ENCODE assay signal across 12 mouse cellular contexts in genomic region chr15:88814411-88815047, GRCm38 (mm10). TPM values are rescaled to one million over a fixed set of nuclear protein-coding genes. Genes with fewer than 3 reads are reported as not detected.
A peak's percentile ranks its signal among the peaks of the same experiment; 100 is the strongest.
DNase-seq lines count a peak whose midpoint lies in the region; ATAC-seq and TF ChIP-seq lines count a peak whose summit lies in the region.
"Had no signal": no experiment of that assay in that cellular context is flagged by ENCODE, and none has a peak within 500 bp of the region (broad histone marks: within the 10 kb centered on the region; RNA-seq: fewer than 3 reads in every experiment).

No protein-coding gene starts in this region.

- no peak overlapping the region for H3K9ac ChIP-seq in liver, embryonic 13.5 days
- H3K9ac ChIP-seq in liver, embryonic 12.5 days, result no peak overlapping the region
- H3K9ac ChIP-seq in MEL (ENCODE audit: control insufficient read depth, low read depth, low read length, poor library complexity, severe bottlenecking), result no peak overlapping the region
- H3K9ac ChIP-seq: heart, embryonic 15.5 days; midbrain, embryonic 15.5 days had no signal

- peak; percentile 29 for DNase-seq in embryo, embryonic 10.5 days (ENCODE audit: low spot score)
- no peak for DNase-seq in embryo, embryonic 11 days
- no peak for DNase-seq in liver, embryonic 13.5 days
- peak; percentile 42 for DNase-seq in 3T3-L1 (ENCODE audit: low read depth, low spot score)
- peak; percentile 71 for DNase-seq in MEL (ENCODE audit: low read depth, low spot score)
- no peak for DNase-seq in cerebellum, postnatal 14 days
- no peak for DNase-seq in limb, embryonic 10.5 days (ENCODE audit: low spot score)
- DNase-seq: kidney, adult 18-20 months had no signal

- no peak for TF ChIP-seq EP300 in MEL (IDR thresholded peaks at IDR 0.05; ENCODE audit: low read depth in 1 of 2, low read length in 2 of 2)

- whole genome bisulfite sequencing in liver, embryonic 13.5 days (ENCODE audit: insufficient replicate concordance), result 87% methylated on average over 11 of the region's 11 CpGs
- 90% methylated on average over 11 of the region's 11 CpGs for WGBS in liver, embryonic 12.5 days (ENCODE audit: insufficient replicate concordance)
- 96% methylated on average over 11 of the region's 11 CpGs for WGBS in limb, embryonic 10.5 days

- TF ChIP-seq POLR2A in MEL (IDR thresholded peaks at IDR 0.05; ENCODE audit: control insufficient read depth in 1 of 2, insufficient read depth in 1 of 2, low read depth in 1 of 2, low read length in 2 of 2, poor library complexity in 1 of 2), result no peak

- H3K4me2 ChIP-seq in liver, embryonic 13.5 days, result no peak overlapping the region
- no peak overlapping the region for H3K4me2 ChIP-seq in liver, embryonic 12.5 days
- H3K4me2 ChIP-seq: heart, embryonic 15.5 days; midbrain, embryonic 15.5 days had no signal

- 0 out of 2 replicates have a peak overlapping the region, but pooled peaks have one; percentile 23 for H3K27ac ChIP-seq in liver, embryonic 13.5 days
- H3K27ac ChIP-seq in liver, embryonic 12.5 days, result no peak overlapping the region
- H3K27ac ChIP-seq in MEL (ENCODE audit: control insufficient read depth, low read depth, low read length), result no peak overlapping the region
- no peak overlapping the region for H3K27ac ChIP-seq in limb, embryonic 10.5 days
- H3K27ac ChIP-seq: heart, embryonic 15.5 days; midbrain, embryonic 15.5 days had no signal

- H3K79me2 ChIP-seq in MEL (ENCODE audit: control insufficient read depth, insufficient read depth, low read length, poor library complexity), result peaks cover 5% of the 10 kb centered on the region

- no peak overlapping the region for H3K4me3 ChIP-seq in liver, embryonic 13.5 days (replicated peaks)
- no peak overlapping the region for H3K4me3 ChIP-seq in liver, embryonic 12.5 days
- H3K4me3 ChIP-seq in MEL (ENCODE audit: control insufficient read depth in 1 of 2, insufficient read depth in 1 of 2, low read depth in 2 of 2, low read length in 2 of 2), result no peak overlapping the region
- H3K4me3 ChIP-seq in limb, embryonic 10.5 days, result no peak overlapping the region
- H3K4me3 ChIP-seq: heart, embryonic 15.5 days; midbrain, embryonic 15.5 days had no signal

- H3K27me3 ChIP-seq in liver, embryonic 13.5 days, result no peaks in the 10 kb centered on the region
- no peaks in the 10 kb centered on the region for H3K27me3 ChIP-seq in liver, embryonic 12.5 days (replicated peaks)
- H3K27me3 ChIP-seq in MEL (ENCODE audit: control insufficient read depth in 1 of 2, insufficient read depth in 2 of 2, low read length in 2 of 2), result no peaks in the 10 kb centered on the region
- no peaks in the 10 kb centered on the region for H3K27me3 ChIP-seq in limb, embryonic 10.5 days (ENCODE audit: low read depth, poor library complexity, severe bottlenecking)
- H3K27me3 ChIP-seq: heart, embryonic 15.5 days; midbrain, embryonic 15.5 days had no signal

- no peaks in the 10 kb centered on the region for H3K9me3 ChIP-seq in liver, embryonic 13.5 days (replicated peaks)
- no peaks in the 10 kb centered on the region for H3K9me3 ChIP-seq in liver, embryonic 12.5 days (replicated peaks)
- no peaks in the 10 kb centered on the region for H3K9me3 ChIP-seq in MEL (replicated peaks; ENCODE audit: insufficient read depth, low read length)
- no peaks in the 10 kb centered on the region for H3K9me3 ChIP-seq in limb, embryonic 10.5 days (replicated peaks)
- H3K9me3 ChIP-seq: G1E; heart, embryonic 15.5 days; midbrain, embryonic 15.5 days had no signal

- no peak for ATAC-seq in liver, embryonic 13.5 days (ENCODE audit: low read depth)
- no peak for ATAC-seq in liver, embryonic 12.5 days
- ATAC-seq: midbrain, embryonic 15.5 days had no signal

- peak; percentile 42 to 60 (median 43) for TF ChIP-seq CTCF in MEL (IDR thresholded peaks at IDR 0.05 in 2 of 3, conservative IDR thresholded peaks at IDR 0.05 in 1 of 3; ENCODE audit: control insufficient read depth in 1 of 3, insufficient read depth in 1 of 3, low read depth in 2 of 3, low read length in 3 of 3, poor library complexity in 1 of 3, severe bottlenecking in 1 of 3)

- peaks cover 17% of the 10 kb centered on the region for H3K4me1 ChIP-seq in liver, embryonic 13.5 days (replicated peaks)
- peaks cover 14% of the 10 kb centered on the region for H3K4me1 ChIP-seq in liver, embryonic 12.5 days
- H3K4me1 ChIP-seq in MEL (ENCODE audit: control insufficient read depth in 1 of 2, insufficient read depth in 2 of 2, low read length in 2 of 2), result peaks cover 0 to 6% of the 10 kb centered on the region in 2 experiments; a peak in 1 of 4 replicates
- H3K4me1 ChIP-seq in limb, embryonic 10.5 days, result peaks cover 5% of the 10 kb centered on the region

- peak; percentile 60 for TF ChIP-seq RAD21 in MEL (IDR thresholded peaks at IDR 0.05; ENCODE audit: low read depth, low read length)

- H3K36me3 ChIP-seq in liver, embryonic 13.5 days, result peaks cover 40% of the 10 kb centered on the region
- H3K36me3 ChIP-seq in liver, embryonic 12.5 days, result peaks cover 61% of the 10 kb centered on the region
- H3K36me3 ChIP-seq in MEL (ENCODE audit: control insufficient read depth in 1 of 2, insufficient read depth in 2 of 2, low read length in 2 of 2), result peaks cover 0 to 5% of the 10 kb centered on the region in 2 experiments; a peak in 3 of 4 replicates
- H3K36me3 ChIP-seq in limb, embryonic 10.5 days, result peaks cover 65% of the 10 kb centered on the region
- H3K36me3 ChIP-seq: midbrain, embryonic 15.5 days had no signal

TF ChIP-seq in MEL, 35 proteins besides CTCF, POLR2A, EP300 and RAD21:
- no peak for TF ChIP-seq POLR2AphosphoS2 (IDR thresholded peaks at IDR 0.05; ENCODE audit: low read length)
- no peak for TF ChIP-seq MYC (IDR thresholded peaks at IDR 0.05; ENCODE audit: low read depth, low read length)
- peak; percentile 58 for TF ChIP-seq SMC3 (IDR thresholded peaks at IDR 0.05; ENCODE audit: low read depth, low read length)

RNA-seq across cellular contexts. Expression of gene Alg12, which starts 4.6 kb away (rescaled TPM):
- polyA plus RNA-seq in liver, embryonic 13.5 days (2015; fragmentation: Nextera tagmentation; extraction: Ambion mirVana), result 5.6 and 6.3 TPM in 2 replicates
- 6.9 and 7.6 TPM in 2 replicates for polyA plus RNA-seq in liver, embryonic 12.5 days (2016; fragmentation: Nextera tagmentation; extraction: Ambion mirVana)
- total RNA-seq in MEL (2012; rRNA removed), result 12.3 and 13.7 TPM in 2 replicates
- 10 to 100 TPM in 1 of 2 experiments, not detected in 1; 18.6 TPM for polyA plus RNA-seq in MEL (2012; ENCODE audit: insufficient read depth in 1 of 2, insufficient read length in 2 of 2, low read depth in 1 of 2, low replicate concordance in 2 of 2, missing spikeins in 1 of 2)
- polyA plus RNA-seq in limb, embryonic 10.5 days (2016; fragmentation: Nextera tagmentation; extraction: Ambion mirVana), result 10.8 and 12.3 TPM in 2 replicates

RNA-seq across cellular contexts. Expression of gene Creld2, which starts 4.9 kb away (rescaled TPM):
- 49.6 and 55.4 TPM in 2 replicates for polyA plus RNA-seq in liver, embryonic 13.5 days (2015; fragmentation: Nextera tagmentation; extraction: Ambion mirVana)
- polyA plus RNA-seq in liver, embryonic 12.5 days (2016; fragmentation: Nextera tagmentation; extraction: Ambion mirVana), result 61.1 and 68.6 TPM in 2 replicates
- 121 and 188 TPM in 2 replicates for total RNA-seq in MEL (2012; rRNA removed)
- 100 to 1,000 TPM in 1 of 2 experiments, not detected in 1; 118 TPM for polyA plus RNA-seq in MEL (2012; ENCODE audit: insufficient read depth in 1 of 2, insufficient read length in 2 of 2, low read depth in 1 of 2, low replicate concordance in 2 of 2, missing spikeins in 1 of 2)
- 98.5 and 99.0 TPM in 2 replicates for polyA plus RNA-seq in limb, embryonic 10.5 days (2016; fragmentation: Nextera tagmentation; extraction: Ambion mirVana)

RNA-seq across cellular contexts. Expression of gene Pim3, which starts 47.5 kb away (rescaled TPM):
- polyA plus RNA-seq in liver, embryonic 13.5 days (2015; fragmentation: Nextera tagmentation; extraction: Ambion mirVana), result 13.8 and 15.1 TPM in 2 replicates
- polyA plus RNA-seq in liver, embryonic 12.5 days (2016; fragmentation: Nextera tagmentation; extraction: Ambion mirVana), result 22.5 and 23.5 TPM in 2 replicates
- total RNA-seq in MEL (2012; rRNA removed), result 29.5 and 41.6 TPM in 2 replicates
- polyA plus RNA-seq in MEL (2012; ENCODE audit: insufficient read depth in 1 of 2, insufficient read length in 2 of 2, low read depth in 1 of 2, low replicate concordance in 2 of 2, missing spikeins in 1 of 2), result 10 to 100 TPM in 1 of 2 experiments, not detected in 1; 33.6 TPM
- polyA plus RNA-seq in limb, embryonic 10.5 days (2016; fragmentation: Nextera tagmentation; extraction: Ambion mirVana), result 46.6 and 48.2 TPM in 2 replicates

Comparison
In these comparisons a context has a peak if more than half of its experiments do, and no peak if none do; other contexts are left out.
1. DNase-seq: peak in embryo, embryonic 10.5 days (single experiment), 3T3-L1 (single experiment) and MEL (single experiment); none in embryo, embryonic 11 days (single experiment), liver, embryonic 13.5 days (single experiment), cerebellum, postnatal 14 days (0 of 2) and limb, embryonic 10.5 days (single experiment).